Mouse (Mus musculus) cerebellum, adult 2 months (tissue): Measurements from ENCODE around the gene Lmx1a.

Experiments used
- CTCF ChIP-seq: fragments of 200-500 bp; IDR thresholded peaks from 2 replicates; pipeline ENCODE4 v1.5.1; 2011; ENCODE audit warnings: low read depth, mild to moderate bottlenecking, control low read depth, low read length, moderate library complexity, borderline replicate concordance; ENCODE audit not compliant: insufficient read depth
- POLR2A ChIP-seq: fragments of 200-500 bp; IDR thresholded peaks from 2 replicates; pipeline ENCODE4 v1.6.1; 2011; ENCODE audit warnings: low read length, control low read depth, borderline replicate concordance; ENCODE audit not compliant: insufficient read depth

DNA sequence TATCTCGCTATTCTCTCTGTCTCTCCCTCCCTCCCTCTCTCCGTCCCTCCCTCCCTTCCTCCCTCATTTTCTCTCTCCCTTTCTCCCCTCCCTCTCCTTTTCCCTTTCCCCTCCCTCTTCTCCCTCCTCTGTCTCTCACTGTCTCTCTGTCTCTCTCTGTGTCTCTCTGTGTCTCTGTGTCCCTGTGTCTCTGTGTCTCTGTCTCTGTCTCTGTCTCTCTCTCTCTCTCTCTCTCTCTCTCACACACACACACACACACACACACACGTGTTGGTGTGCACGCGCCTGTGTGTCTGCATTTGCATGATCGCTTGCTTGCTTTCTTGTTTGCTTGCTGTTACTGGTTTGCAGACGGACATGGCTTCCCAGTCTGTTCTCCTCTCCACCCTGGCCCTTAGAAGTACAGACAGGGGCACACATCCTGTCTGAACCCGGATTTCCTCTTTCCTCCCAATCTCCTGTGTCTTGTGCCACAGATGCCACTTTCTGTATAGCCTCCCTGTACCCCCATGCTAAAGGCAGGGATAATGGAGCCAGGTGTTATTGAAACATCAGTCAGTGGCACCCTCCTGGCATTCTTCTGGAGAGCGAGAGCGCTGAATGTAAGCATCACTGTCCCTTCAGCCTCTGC, 114.4 kb downstream of the Lmx1a start:
- TF ChIP-seq POLR2A, result no peak
- no peak for TF ChIP-seq CTCF
